Mouse (Mus musculus) heart, embryonic 11.5 days (tissue): ENCODE measurements around the gene Tlnrd1. TPM values are rescaled to one million over a fixed set of nuclear protein-coding genes. Genes with fewer than 3 reads are reported as not detected.

ENCODE experiments used
- ATAC-seq: fragments of 200-750 bp; cut with Nextera tagmentation; replicated peaks from 2 replicates; pipeline ENCODE4 v1.8.0; 2017; ENCODE audit warnings: moderate library complexity; ENCODE audit not compliant: insufficient number of reproducible peaks, low FRiP score, low TSS enrichment
- H3K27ac ChIP-seq: fragments of 300-500 bp; sonication (generic); 2 replicates; pipeline ENCODE4 v1.5.1; 2014; ENCODE audit warnings: mild to moderate bottlenecking, low read depth, low read length
- H3K27me3 ChIP-seq: fragments of 300-500 bp; sonication (generic); 2 replicates; pipeline ENCODE4 v1.6.1; 2014; ENCODE audit warnings: mild to moderate bottlenecking, low read length, mixed read lengths; ENCODE audit not compliant: control insufficient read depth, insufficient read depth
- H3K36me3 ChIP-seq: fragments of 300-500 bp; sonication (generic); 2 replicates; pipeline ENCODE4 v1.6.1; 2014; ENCODE audit warnings: mild to moderate bottlenecking, low read length, moderate library complexity, mixed read lengths; ENCODE audit not compliant: control insufficient read depth, insufficient read depth
- H3K4me1 ChIP-seq: fragments of 300-500 bp; sonication (generic); 2 replicates; pipeline ENCODE4 v1.6.1; 2014; ENCODE audit warnings: low read length; ENCODE audit not compliant: control insufficient read depth, insufficient read depth
- H3K4me2 ChIP-seq: fragments of 300-500 bp; sonication (generic); 2 replicates; pipeline ENCODE4 v1.6.1; 2014; ENCODE audit warnings: mild to moderate bottlenecking, moderate library complexity
- H3K4me3 ChIP-seq: fragments of 300-500 bp; sonication (generic); 2 replicates; pipeline ENCODE4 v1.5.1; 2014; ENCODE audit warnings: low read depth, low read length
- H3K9ac ChIP-seq: fragments of 300-500 bp; sonication (generic); 2 replicates; pipeline ENCODE4 v1.6.1; 2014; ENCODE audit warnings: mild to moderate bottlenecking, low read depth, low read length, moderate library complexity
- H3K9me3 ChIP-seq: fragments of 300-500 bp; sonication (generic); replicated peaks from 2 replicates; pipeline ENCODE4 v1.6.1; 2016; ENCODE audit warnings: low read length; ENCODE audit not compliant: control insufficient read depth
- WGBS: fragments of 180-500 bp; shearing (Covaris S2); extraction: QIAGEN DNeasy Blood & Tissue Kit; methylation state at CpG from one replicate; pipeline ENCODE4 v1.1.7; 2014; ENCODE audit not compliant: insufficient replicate concordance; 5-methylcytosine and 5-hydroxymethylcytosine counted together
- polyA plus RNA-seq: library from polyadenylated mRNA; unstranded; fragments of >200 nt; fragmentation: Nextera tagmentation; extraction: Ambion mirVana; gene quantifications from 2 replicates; pipeline ENCODE4 v1.2.1, GENCODE M21; 2014

The Tlnrd1 gene
- polyA plus RNA-seq, 1 experiment from 2014 or later, result 13.9 TPM

DNA sequence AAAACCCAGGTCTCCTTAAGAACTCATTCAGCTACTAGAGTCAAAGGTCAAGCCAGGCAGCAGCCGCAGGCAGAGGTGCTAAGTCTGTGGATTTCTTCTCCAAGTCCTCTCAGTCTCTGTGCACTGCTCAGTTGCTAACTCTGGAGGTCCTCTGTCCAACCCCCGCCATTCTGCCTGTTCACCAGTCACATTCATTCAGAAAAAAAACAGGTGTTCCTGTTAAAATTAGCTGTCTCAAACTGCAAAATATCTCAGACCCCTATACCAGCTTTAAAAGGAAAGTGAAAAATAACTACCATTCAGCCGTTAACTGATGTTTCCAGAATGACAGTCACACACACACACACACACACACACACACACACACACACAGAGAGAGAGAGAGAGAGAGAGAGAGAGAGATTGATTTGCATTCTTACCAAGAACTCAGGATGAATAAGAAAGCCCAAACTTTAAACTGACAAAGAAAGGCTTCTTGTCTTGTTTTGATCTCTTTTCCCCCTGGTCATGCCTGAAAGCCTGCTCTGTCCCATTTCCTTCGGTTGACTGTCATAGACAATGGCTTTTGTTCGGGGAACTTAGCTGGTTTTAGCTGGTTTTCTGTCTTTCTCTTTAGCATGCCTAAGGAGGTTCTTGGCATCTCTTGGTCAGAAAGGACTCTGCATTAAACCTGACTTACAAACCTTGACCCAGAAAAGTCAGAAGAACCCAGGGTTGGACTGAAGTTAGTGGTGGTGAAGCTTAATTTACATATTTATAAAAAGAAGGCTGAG, 5.2 kb downstream of the Tlnrd1 start:
- 31% methylated on average over 5 of the region's 5 CpGs for WGBS
- no peak overlapping the region for H3K27ac ChIP-seq
- H3K9me3 ChIP-seq, result no peaks in the 10 kb centered on the region
- H3K4me2 ChIP-seq, result peak overlapping the region; percentile 32
- no peak overlapping the region for H3K9ac ChIP-seq
- H3K4me1 ChIP-seq, result peaks cover 27% of the 10 kb centered on the region
- ATAC-seq, result no peak
- H3K4me3 ChIP-seq, result no peak overlapping the region
- H3K27me3 ChIP-seq, result no peaks in the 10 kb centered on the region
- no peaks in the 10 kb centered on the region for H3K36me3 ChIP-seq

DNA sequence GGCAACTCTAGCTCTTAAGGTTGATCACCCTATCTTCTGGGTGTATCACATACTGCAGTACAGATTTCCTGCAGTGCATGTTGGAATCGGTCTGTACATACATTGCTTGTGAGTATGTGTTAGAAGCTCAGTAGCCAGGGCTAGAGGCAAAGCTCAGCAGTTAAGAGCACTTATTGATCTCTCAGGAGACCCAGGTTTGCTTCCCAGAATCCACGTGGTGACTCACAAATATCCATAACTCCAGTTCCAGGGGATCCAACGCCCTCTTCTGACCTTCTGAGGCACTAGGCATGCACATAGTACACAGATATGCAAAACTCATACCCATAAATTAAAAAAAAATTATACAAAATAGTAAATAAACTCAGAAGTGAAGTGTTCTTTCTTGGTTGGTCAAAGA, 7.0 kb downstream of the Tlnrd1 start:
- Histone ChIP-seq H3K9ac (no peak overlapping the region), H3K4me3 (no peak overlapping the region), H3K36me3 (no peaks in the 10 kb centered on the region), H3K4me2 (no peak overlapping the region), H3K4me1 (peaks cover 21% of the 10 kb centered on the region), H3K9me3 (no peaks in the 10 kb centered on the region), H3K27me3 (no peaks in the 10 kb centered on the region), H3K27ac (no peak overlapping the region)
- 79% methylated on average over 3 of the region's 3 CpGs for WGBS
- ATAC-seq, result no peak

DNA sequence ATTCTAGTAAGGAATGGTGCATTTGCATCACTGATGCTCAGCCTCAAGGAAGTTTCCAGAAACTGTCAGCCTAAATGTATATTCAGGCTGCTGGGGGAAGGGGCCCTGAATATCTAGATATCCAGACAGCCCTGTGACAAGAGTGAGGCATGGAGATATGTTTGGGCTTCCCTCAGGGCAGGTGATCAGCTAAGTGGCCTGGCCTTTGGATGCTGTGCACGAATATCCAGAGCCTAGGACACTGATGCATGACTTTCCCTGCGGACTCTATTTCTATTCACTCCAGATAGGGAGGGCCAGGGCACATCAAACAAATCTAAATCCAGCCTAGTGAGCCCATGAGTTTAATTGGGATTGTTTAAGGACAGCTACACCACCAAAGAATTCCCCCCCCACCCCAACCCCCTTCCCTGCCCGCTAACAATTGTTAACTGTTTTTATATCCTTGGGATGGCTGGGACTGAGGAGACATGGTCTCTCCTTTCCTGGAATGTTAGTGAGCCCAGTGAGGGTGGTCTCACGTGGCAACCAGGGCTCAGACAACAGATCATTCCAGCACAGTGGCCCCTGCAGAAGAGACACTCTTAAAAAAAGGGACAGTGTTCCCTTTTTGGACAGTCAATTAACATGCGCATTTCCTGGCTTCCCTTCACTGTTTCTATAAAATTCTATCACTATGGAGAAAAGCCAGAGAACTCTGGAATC, 14.1 kb downstream of the Tlnrd1 start:
- 53% methylated on average over 5 of the region's 5 CpGs for WGBS
- Histone ChIP-seq H3K27ac (no peak overlapping the region), H3K36me3 (no peaks in the 10 kb centered on the region), H3K4me2 (no peak overlapping the region), H3K9me3 (no peaks in the 10 kb centered on the region), H3K4me3 (no peak overlapping the region), H3K27me3 (no peaks in the 10 kb centered on the region), H3K4me1 (no peaks in the 10 kb centered on the region), H3K9ac (no peak overlapping the region)
- ATAC-seq, result no peak

DNA sequence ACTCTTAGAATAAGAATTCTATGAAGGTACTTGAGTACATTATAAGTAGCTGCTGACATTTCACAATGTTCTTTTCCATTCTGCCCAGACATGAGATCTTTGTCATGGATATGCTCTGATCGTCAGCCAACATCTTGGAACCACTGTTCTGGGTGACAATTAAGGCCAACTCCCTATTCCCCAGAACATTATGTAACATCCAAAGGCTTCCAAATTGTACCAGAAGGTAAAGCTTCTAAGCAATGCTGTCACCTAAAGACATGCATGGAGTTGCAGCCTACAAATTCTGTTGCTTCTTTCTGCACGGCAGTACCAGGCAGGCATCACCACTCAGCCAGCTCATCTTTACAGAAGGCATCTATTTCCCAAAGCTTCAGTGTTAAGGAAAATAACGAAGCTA, 15.9 kb downstream of the Tlnrd1 start:
- Histone ChIP-seq H3K9me3 (no peaks in the 10 kb centered on the region), H3K9ac (no peak overlapping the region), H3K4me2 (no peak overlapping the region), H3K27me3 (no peaks in the 10 kb centered on the region), H3K4me1 (no peaks in the 10 kb centered on the region), H3K36me3 (no peaks in the 10 kb centered on the region), H3K27ac (no peak overlapping the region), H3K4me3 (no peak overlapping the region)
- WGBS, result 72% methylated on average over 3 of the region's 3 CpGs
- ATAC-seq, result no peak

DNA sequence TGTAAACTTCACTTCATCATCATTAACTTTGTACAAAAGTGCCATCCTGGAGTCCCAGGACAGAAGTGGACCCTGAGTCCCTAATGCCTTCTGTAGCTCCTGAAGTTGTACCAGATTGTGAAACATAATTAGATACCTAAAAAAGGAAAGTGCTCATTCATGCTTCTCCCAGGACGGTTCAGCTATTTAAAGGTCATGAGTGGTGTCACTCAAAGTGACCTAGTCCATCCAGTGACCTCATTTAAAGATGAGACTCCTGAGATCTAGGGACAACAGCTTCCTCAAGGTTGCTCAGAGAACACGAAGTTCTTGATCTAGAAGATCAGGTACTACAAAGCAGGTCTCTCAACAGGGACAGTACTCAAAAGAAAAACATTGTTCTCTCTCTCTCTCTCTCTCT, 20.6 kb downstream of the Tlnrd1 start:
- no peaks in the 10 kb centered on the region for H3K27me3 ChIP-seq
- no peak for ATAC-seq
- no peak overlapping the region for H3K4me2 ChIP-seq
- H3K27ac ChIP-seq, result no peak overlapping the region
- no peaks in the 10 kb centered on the region for H3K36me3 ChIP-seq
- H3K4me3 ChIP-seq, result no peak overlapping the region
- H3K9me3 ChIP-seq, result no peaks in the 10 kb centered on the region
- H3K4me1 ChIP-seq, result no peaks in the 10 kb centered on the region
- 22% methylated on average over 2 of the region's 2 CpGs for WGBS
- no peak overlapping the region for H3K9ac ChIP-seq

DNA sequence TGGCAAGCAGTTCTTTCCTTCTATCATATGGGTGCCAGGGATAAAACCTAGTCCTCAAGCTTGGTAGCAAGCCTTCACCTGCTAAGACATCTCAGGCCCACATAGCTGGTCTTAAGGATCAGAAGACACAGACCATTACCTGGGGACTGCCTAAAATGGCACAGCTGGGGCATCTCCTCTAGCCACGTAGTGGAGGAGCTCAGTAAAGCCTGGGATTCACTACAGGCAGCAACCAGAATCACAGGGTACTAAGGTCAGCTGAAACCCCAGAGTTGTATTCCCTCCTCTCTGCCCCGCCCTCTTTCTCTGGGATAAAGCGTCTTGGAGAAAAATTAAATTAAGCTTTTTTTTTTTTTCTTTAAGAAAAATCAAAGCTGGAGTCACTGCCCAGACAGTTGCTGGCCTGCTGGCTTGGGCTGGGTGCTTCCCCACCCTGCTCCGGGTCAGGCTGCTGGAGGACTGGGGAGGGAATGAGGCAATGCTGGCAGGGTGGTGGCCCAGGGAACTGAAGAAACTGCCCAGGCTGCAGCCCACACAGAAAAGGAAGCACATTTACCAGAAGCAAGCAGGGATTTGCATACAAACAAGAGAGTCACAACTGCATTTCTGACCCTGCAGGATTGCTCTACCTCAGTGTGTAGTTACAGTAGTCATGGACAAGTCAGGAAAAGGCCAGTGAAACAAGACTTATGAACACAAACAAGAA, 24.6 kb downstream of the Tlnrd1 start:
- H3K27ac ChIP-seq, result no peak overlapping the region
- H3K9me3 ChIP-seq, result no peaks in the 10 kb centered on the region
- H3K9ac ChIP-seq, result no peak overlapping the region
- H3K4me3 ChIP-seq, result no peak overlapping the region
- H3K36me3 ChIP-seq, result no peaks in the 10 kb centered on the region
- no peaks in the 10 kb centered on the region for H3K27me3 ChIP-seq
- WGBS, result 63% methylated on average over 4 of the region's 4 CpGs
- no peaks in the 10 kb centered on the region for H3K4me1 ChIP-seq
- no peak for ATAC-seq
- H3K4me2 ChIP-seq, result no peak overlapping the region

DNA sequence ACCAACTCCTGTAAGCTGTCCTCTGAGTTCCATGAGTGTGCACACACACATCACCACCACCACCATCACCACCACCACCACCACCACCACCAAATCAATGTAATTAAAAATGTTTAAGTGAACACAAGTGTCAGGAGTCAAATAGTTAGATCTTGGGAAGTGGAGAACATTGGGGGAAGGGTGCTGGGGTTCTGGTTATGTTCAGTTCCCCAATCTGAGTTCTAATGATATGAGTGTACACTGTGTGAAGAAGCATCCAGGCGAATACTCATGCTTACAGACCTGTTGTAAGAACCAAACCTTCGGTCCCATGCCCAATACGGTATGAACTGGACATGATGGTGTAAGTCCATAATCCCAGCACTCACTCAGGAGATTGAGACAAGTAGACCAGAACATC, 26.2 kb downstream of the Tlnrd1 start:
- Histone ChIP-seq H3K27ac (no peak overlapping the region), H3K4me1 (no peaks in the 10 kb centered on the region), H3K9me3 (no peaks in the 10 kb centered on the region), H3K27me3 (no peaks in the 10 kb centered on the region), H3K9ac (no peak overlapping the region), H3K36me3 (no peaks in the 10 kb centered on the region), H3K4me2 (no peak overlapping the region), H3K4me3 (no peak overlapping the region)
- 88% methylated on average over 3 of the region's 3 CpGs for WGBS
- ATAC-seq, result no peak

DNA sequence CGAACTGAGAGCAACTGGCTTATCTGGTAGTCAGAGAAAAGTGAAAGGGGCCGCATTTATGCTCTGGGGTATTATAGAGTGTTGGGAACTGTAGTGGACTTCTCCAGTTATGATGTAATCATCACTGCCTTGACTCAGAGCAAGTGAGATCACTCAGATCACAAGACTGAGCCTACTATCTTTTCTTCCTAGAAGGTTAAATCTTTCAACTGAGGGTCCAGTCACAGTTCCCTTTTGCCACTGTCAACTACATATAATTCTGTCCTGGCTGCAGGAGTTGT, 27.0 kb downstream of the Tlnrd1 start:
- no peaks in the 10 kb centered on the region for H3K9me3 ChIP-seq
- no peak overlapping the region for H3K4me3 ChIP-seq
- no peak overlapping the region for H3K27ac ChIP-seq
- H3K36me3 ChIP-seq, result no peaks in the 10 kb centered on the region
- ATAC-seq, result no peak
- H3K4me2 ChIP-seq, result no peak overlapping the region
- no peaks in the 10 kb centered on the region for H3K27me3 ChIP-seq
- WGBS, result 58% methylated on average over 2 of the region's 2 CpGs
- no peak overlapping the region for H3K9ac ChIP-seq
- peaks cover 3% of the 10 kb centered on the region; the same call in 1 of the 2 replicates for H3K4me1 ChIP-seq
